Mouse (Mus musculus) frontal cortex, postnatal 10 days (tissue): ENCODE measurements at regions not wholly inside any gene's neighbourhood (a gene's known extent, or its start where the extent isn't known, plus 50 kb on each side); places are given as distances from the start of the nearest gene placed in this dataset.

Experiments used
- DNase-seq, 2 experiments: peaks; one replicate each; pipeline ENCODE4 v3.0.0; 2022; ENCODE audit warnings: low spot score in 2 of 2, mixed read lengths in 1 of 2

GRCm38 (mm10) chr3:37976566-37976965 is 252.3 kb upstream of the Gm5148 start:
- peak in 1 of 2 experiments; percentile 29 for DNase-seq

- no peak for DNase-seq
Observed at GRCm38 (mm10) chr3:37975194-37975756, 251.0 kb upstream of the Gm5148 start.

- no peak for DNase-seq
Observed at GRCm38 (mm10) chr3:37972931-37973330, 248.6 kb upstream of the Gm5148 start.

GRCm38 (mm10) chr3:37971240-37971639 is 246.9 kb upstream of the Gm5148 start:
- no peak for DNase-seq

- no peak for DNase-seq
Observed at GRCm38 (mm10) chr3:37968654-37969053, 244.4 kb upstream of the Gm5148 start.

GRCm38 (mm10) chr3:37965221-37965620 is 240.9 kb upstream of the Gm5148 start:
- no peak for DNase-seq

GRCm38 (mm10) chr3:37964083-37964482 is 239.8 kb upstream of the Gm5148 start:
- no peak for DNase-seq

- DNase-seq, result no peak
Observed at GRCm38 (mm10) chr3:37962811-37963210, 238.5 kb upstream of the Gm5148 start.

- DNase-seq, result no peak
Observed at GRCm38 (mm10) chr3:37962043-37962810, 237.9 kb upstream of the Gm5148 start.

GRCm38 (mm10) chr3:37958361-37958978 is 234.2 kb upstream of the Gm5148 start:
- no peak for DNase-seq

GRCm38 (mm10) chr3:37956543-37956942 is 232.3 kb upstream of the Gm5148 start:
- no peak for DNase-seq

- peak in 1 of 2 experiments; percentile 19 for DNase-seq
Observed at GRCm38 (mm10) chr3:37952891-37953290, 228.6 kb upstream of the Gm5148 start.

- DNase-seq, result no peak
Observed at GRCm38 (mm10) chr3:37952251-37952650, 228.0 kb upstream of the Gm5148 start.

GRCm38 (mm10) chr3:37943661-37944060 is 219.4 kb upstream of the Gm5148 start:
- no peak for DNase-seq

GRCm38 (mm10) chr3:37940016-37940415 is 215.7 kb upstream of the Gm5148 start:
- no peak for DNase-seq

- DNase-seq, result no peak
Observed at GRCm38 (mm10) chr3:37938870-37939269, 214.6 kb upstream of the Gm5148 start.

- no peak for DNase-seq
Observed at GRCm38 (mm10) chr3:37938284-37938596, 213.9 kb upstream of the Gm5148 start.

- no peak for DNase-seq
Observed at GRCm38 (mm10) chr3:37937381-37938283, 213.3 kb upstream of the Gm5148 start.

- DNase-seq, result no peak
Observed at GRCm38 (mm10) chr3:37936251-37936931, 212.1 kb upstream of the Gm5148 start.

- peak; percentile 12 to 14 for DNase-seq
Observed at GRCm38 (mm10) chr3:37934905-37935708, 210.8 kb upstream of the Gm5148 start.

- no peak for DNase-seq
Observed at GRCm38 (mm10) chr3:37934236-37934635, 209.9 kb upstream of the Gm5148 start.
